Mouse (Mus musculus): ENCODE results near the gene Vmn1r41.

The Vmn1r41 gene

GRCm38 (mm10) chr6:89740466-89740865 is at the start of gene Vmn1r41:
Gene Vmn1r41, plus strand, starts transcription at chr6:89740766.
- no peak for DNase-seq (ENCODE audit: low read depth, low spot score)

GRCm38 (mm10) chr6:89706624-89707023 is 33.9 kb upstream of the Vmn1r41 start:
- DNase-seq (ENCODE audit: low read depth, low spot score): no peak

GRCm38 (mm10) chr6:89707240-89707639 is 33.3 kb upstream of the Vmn1r41 start, which contains the start of gene Vmn1r40:
Gene Vmn1r40, plus strand, starts transcription at chr6:89707540.
- DNase-seq (ENCODE audit: low read depth, low spot score): no peak

GRCm38 (mm10) chr6:89718051-89718450 is 22.5 kb upstream of the Vmn1r41 start:
- DNase-seq (ENCODE audit: low read depth, low spot score): no peak

- no peak for DNase-seq (ENCODE audit: low read depth, low spot score)
Measured at GRCm38 (mm10) chr6:89742811-89743210, 2.2 kb downstream of the Vmn1r41 start.

GRCm38 (mm10) chr6:89790231-89790630 is 49.7 kb downstream of the Vmn1r41 start:
- no peak for DNase-seq (ENCODE audit: low read depth, low spot score)
